Mouse (Mus musculus) bone marrow, adult 2 months (tissue): Measurements from ENCODE around the gene Gpsm2.

Source experiments
- CTCF ChIP-seq: fragments of 200-500 bp; IDR thresholded peaks from 2 replicates; pipeline ENCODE4 v1.5.1; 2011; ENCODE audit warnings: low read length, control low read depth; ENCODE audit not compliant: control insufficient read depth, insufficient read depth
- POLR2A ChIP-seq: fragments of 200-500 bp; IDR thresholded peaks from 2 replicates; pipeline ENCODE4 v1.6.1; 2011; ENCODE audit warnings: low read depth, mild to moderate bottlenecking, control low read depth, low read length, borderline replicate concordance; ENCODE audit not compliant: control insufficient read depth

GRCm38 (mm10) chr3:108719761-108720160 is 2.3 kb downstream of the Gpsm2 start:
- TF ChIP-seq POLR2A: no peak
- TF ChIP-seq CTCF: no peak
